Mouse (Mus musculus): ENCODE measurements around the gene Trat1.

Gene Trat1

GRCm38 (mm10) chr16:48771971-48772445 lies at the start of gene Trat1:
TSS of gene Trat1 (minus strand) at chr16:48772021.
- DNase-seq (ENCODE audit: low spot score in 2 of 2), result no peak

GRCm38 (mm10) chr16:48818524-48818923 lies 46.7 kb upstream of the Trat1 start:
- no peak for DNase-seq (ENCODE audit: low spot score in 2 of 2)

GRCm38 (mm10) chr16:48816695-48817094 lies 44.9 kb upstream of the Trat1 start, which contains the start of gene Retnlb:
TSS of gene Retnlb (plus strand) at chr16:48816856.
- no peak for DNase-seq (ENCODE audit: low spot score in 2 of 2)

- DNase-seq (ENCODE audit: low spot score in 2 of 2), result no peak
These were observed 40.1 kb upstream of the Trat1 start for GRCm38 (mm10) chr16:48811881-48812436.

GRCm38 (mm10) chr16:48809374-48809773 lies 37.6 kb upstream of the Trat1 start:
- DNase-seq (ENCODE audit: low spot score in 2 of 2), result no peak

GRCm38 (mm10) chr16:48806521-48806920 lies 34.7 kb upstream of the Trat1 start:
- DNase-seq (ENCODE audit: low spot score in 2 of 2), result no peak

GRCm38 (mm10) chr16:48805412-48805811 lies 33.6 kb upstream of the Trat1 start:
- no peak for DNase-seq (ENCODE audit: low spot score in 2 of 2)

GRCm38 (mm10) chr16:48800906-48801305 lies 29.1 kb upstream of the Trat1 start:
- DNase-seq (ENCODE audit: low spot score in 2 of 2), result no peak

- DNase-seq (ENCODE audit: low spot score in 2 of 2), result no peak
These were observed 27.6 kb upstream of the Trat1 start for GRCm38 (mm10) chr16:48799470-48799869.

- no peak for DNase-seq (ENCODE audit: low spot score in 2 of 2)
These were observed 26.5 kb upstream of the Trat1 start for GRCm38 (mm10) chr16:48798285-48798684.

GRCm38 (mm10) chr16:48788704-48789185 lies 16.9 kb upstream of the Trat1 start:
- no peak for DNase-seq (ENCODE audit: low spot score in 2 of 2)

- DNase-seq (ENCODE audit: low spot score in 2 of 2), result no peak
These were observed 14.4 kb upstream of the Trat1 start for GRCm38 (mm10) chr16:48786258-48786657.

GRCm38 (mm10) chr16:48777254-48777653 lies 5.4 kb upstream of the Trat1 start:
- no peak for DNase-seq (ENCODE audit: low spot score in 2 of 2)

- DNase-seq (ENCODE audit: low spot score in 2 of 2), result no peak
These were observed 2.6 kb downstream of the Trat1 start for GRCm38 (mm10) chr16:48769183-48769582.

GRCm38 (mm10) chr16:48760643-48761481 lies 11.0 kb downstream of the Trat1 start:
- DNase-seq (ENCODE audit: low spot score in 2 of 2), result no peak

- DNase-seq (ENCODE audit: low spot score in 2 of 2), result peak in 1 of 2 experiments; percentile 16
These were observed 21.5 kb downstream of the Trat1 start for GRCm38 (mm10) chr16:48750145-48750827.

- DNase-seq (ENCODE audit: low spot score in 2 of 2), result no peak
These were observed 26.4 kb downstream of the Trat1 start for GRCm38 (mm10) chr16:48745418-48745817.

GRCm38 (mm10) chr16:48745011-48745410 lies 26.8 kb downstream of the Trat1 start:
- DNase-seq (ENCODE audit: low spot score in 2 of 2), result no peak

- DNase-seq (ENCODE audit: low spot score in 2 of 2), result no peak
These were observed 30.3 kb downstream of the Trat1 start for GRCm38 (mm10) chr16:48741549-48741948.

- DNase-seq (ENCODE audit: low spot score in 2 of 2), result no peak
These were observed 31.8 kb downstream of the Trat1 start for GRCm38 (mm10) chr16:48739974-48740373.

- no peak for DNase-seq (ENCODE audit: low spot score in 2 of 2)
These were observed 33.4 kb downstream of the Trat1 start for GRCm38 (mm10) chr16:48738429-48738828.

GRCm38 (mm10) chr16:48736890-48737289 lies 34.9 kb downstream of the Trat1 start:
- DNase-seq (ENCODE audit: low spot score in 2 of 2), result no peak
